Mouse (Mus musculus): ENCODE results near the gene Manf.

- TF ChIP-seq EP300 (IDR thresholded peaks at IDR 0.05) (no peak), CTCF (IDR thresholded peaks at IDR 0.05) (peak; percentile 85)
Observed at GRCm38 (mm10) chr9:106886828-106887702, 4.7 kb downstream of the Manf start, which contains the start of gene Rbm15b.
